Mouse (Mus musculus) ZHBTc4 (cell line): ENCODE measurements at regions not wholly inside any gene's neighbourhood (a gene's known extent, or its start where the extent isn't known, plus 50 kb on each side); places are given as distances from the start of the nearest gene placed in this dataset.

Experiments
- DNase-seq: peaks from one replicate; pipeline ENCODE4 v3.0.0-alpha.2; 2011; ENCODE audit warnings: low read depth, low spot score

DNA sequence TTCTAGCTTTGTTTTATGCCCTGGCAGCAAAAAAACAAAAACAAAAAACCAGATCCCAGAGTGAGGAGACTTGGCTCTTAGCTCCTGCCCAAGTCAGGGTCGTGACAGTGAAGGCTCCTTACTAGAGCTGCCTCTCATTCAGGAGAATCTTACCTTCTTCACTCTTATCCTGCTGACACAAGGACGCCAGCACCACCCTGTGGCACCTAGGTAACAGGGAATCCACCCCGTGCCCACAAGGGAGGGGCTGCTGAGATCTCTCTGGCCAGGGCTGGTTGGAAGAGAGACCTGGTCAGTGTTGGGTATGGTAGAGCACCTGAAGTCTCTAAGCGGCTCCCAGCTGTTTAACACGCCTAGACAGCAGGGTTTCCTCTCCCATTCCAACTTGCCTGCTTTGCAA, 139.3 kb downstream of the Cyp26a1 start:
- DNase-seq: no peak
